Mouse (Mus musculus) forebrain, embryonic 10.5 days (tissue): Measurements from ENCODE around the gene Syt1. TPM values are rescaled to one million over a fixed set of nuclear protein-coding genes. Genes with fewer than 3 reads are reported as not detected.

Experiments used
- DNase-seq: peaks from one replicate; pipeline ENCODE4 v3.0.0-alpha.2; 2017; ENCODE audit warnings: low spot score; ENCODE audit errors: extremely low spot score
- H3K27ac ChIP-seq: fragments of 300-500 bp; sonication (generic); 2 replicates; pipeline ENCODE4 v1.5.1; 2016; ENCODE audit warnings: mild to moderate bottlenecking
- H3K27me3 ChIP-seq: fragments of 300-500 bp; sonication (generic); 2 replicates; pipeline ENCODE4 v1.6.1; 2016; ENCODE audit warnings: mild to moderate bottlenecking; ENCODE audit not compliant: poor library complexity, severe bottlenecking
- H3K36me3 ChIP-seq: fragments of 300-500 bp; sonication (generic); replicated peaks from 2 replicates; pipeline ENCODE4 v1.6.1; 2016; ENCODE audit warnings: mild to moderate bottlenecking, moderate library complexity
- H3K4me1 ChIP-seq: fragments of 300-500 bp; sonication (generic); 2 replicates; pipeline ENCODE4 v1.6.1; 2016
- H3K4me3 ChIP-seq: fragments of 300-500 bp; sonication (generic); 2 replicates; pipeline ENCODE4 v1.5.1; 2016; ENCODE audit warnings: mild to moderate bottlenecking, moderate library complexity
- H3K9me3 ChIP-seq: fragments of 300-500 bp; sonication (generic); 2 replicates; pipeline ENCODE4 v1.6.1; 2016; ENCODE audit warnings: mild to moderate bottlenecking, moderate library complexity
- WGBS: fragments of 180-500 bp; shearing (Covaris S2); methylation state at CpG from one replicate; pipeline ENCODE4 v1.1.7; 2016; 5-methylcytosine and 5-hydroxymethylcytosine counted together
- polyA plus RNA-seq: library from polyadenylated mRNA; unstranded; fragments of >200 nt; fragmentation: Nextera tagmentation; extraction: Ambion mirVana; gene quantifications from 2 replicates; pipeline ENCODE4 v1.2.1, GENCODE M21; 2016

Gene Syt1
- polyA plus RNA-seq, 1 experiment from 2014 or later: 3.8 TPM

GRCm38 (mm10) chr10:108610057-108610644 is 400.6 kb downstream of the Syt1 start:
- H3K4me3 ChIP-seq: no peak overlapping the region
- 80% methylated on average over 14 of the region's 14 CpGs for WGBS
- H3K27me3 ChIP-seq: no peaks in the 10 kb centered on the region
- H3K4me1 ChIP-seq: no peaks in the 10 kb centered on the region
- H3K9me3 ChIP-seq: peaks cover 5% of the 10 kb centered on the region; the same call in 1 of the 2 replicates
- DNase-seq: no peak
- no peak overlapping the region for H3K27ac ChIP-seq
- no peaks in the 10 kb centered on the region for H3K36me3 ChIP-seq

- H3K9me3 ChIP-seq: peaks cover 12% of the 10 kb centered on the region
- H3K27me3 ChIP-seq: no peaks in the 10 kb centered on the region
- DNase-seq: no peak
- no peaks in the 10 kb centered on the region for H3K4me1 ChIP-seq
- WGBS: 94% methylated on average over 8 of the region's 8 CpGs
- H3K27ac ChIP-seq: no peak overlapping the region
- H3K4me3 ChIP-seq: no peak overlapping the region
- H3K36me3 ChIP-seq: peaks cover 5% of the 10 kb centered on the region
Observed at GRCm38 (mm10) chr10:108601672-108602412, 408.9 kb downstream of the Syt1 start.

GRCm38 (mm10) chr10:108600693-108601092 is 410.1 kb downstream of the Syt1 start:
- no peak overlapping the region for H3K27ac ChIP-seq
- no peak for DNase-seq
- H3K4me1 ChIP-seq: 0 out of 2 replicates have a peak, but pooled peaks cover under 1% of the 10 kb centered on the region
- no peaks in the 10 kb centered on the region for H3K27me3 ChIP-seq
- H3K36me3 ChIP-seq: peaks cover 5% of the 10 kb centered on the region
- peaks cover 12% of the 10 kb centered on the region for H3K9me3 ChIP-seq
- WGBS: 91% methylated on average over 9 of the region's 9 CpGs
- no peak overlapping the region for H3K4me3 ChIP-seq

- no peak overlapping the region for H3K27ac ChIP-seq
- 0 out of 2 replicates have a peak, but pooled peaks cover 3% of the 10 kb centered on the region for H3K4me1 ChIP-seq
- H3K4me3 ChIP-seq: no peak overlapping the region
- peaks cover 12% of the 10 kb centered on the region for H3K9me3 ChIP-seq
- DNase-seq: no peak
- H3K36me3 ChIP-seq: peaks cover 5% of the 10 kb centered on the region
- H3K27me3 ChIP-seq: no peaks in the 10 kb centered on the region
- 81% methylated on average over 1 of the region's 1 CpGs for WGBS
Observed at GRCm38 (mm10) chr10:108597385-108597784, 413.4 kb downstream of the Syt1 start.

- Histone ChIP-seq H3K27ac (no peak overlapping the region), H3K9me3 (peaks cover 12% of the 10 kb centered on the region), H3K4me3 (no peak overlapping the region), H3K27me3 (no peaks in the 10 kb centered on the region), H3K4me1 (0 out of 2 replicates have a peak, but pooled peaks cover 3% of the 10 kb centered on the region), H3K36me3 (peaks cover 5% of the 10 kb centered on the region)
- WGBS: 77% methylated on average over 11 of the region's 11 CpGs
- DNase-seq: no peak
Observed at GRCm38 (mm10) chr10:108596162-108596927, 414.4 kb downstream of the Syt1 start.

GRCm38 (mm10) chr10:108589355-108589754 is 421.4 kb downstream of the Syt1 start:
- peaks cover 5% of the 10 kb centered on the region; the same call in 1 of the 2 replicates for H3K4me1 ChIP-seq
- no peaks in the 10 kb centered on the region for H3K36me3 ChIP-seq
- WGBS: 92% methylated on average over 3 of the region's 3 CpGs
- H3K4me3 ChIP-seq: no peak overlapping the region
- H3K27me3 ChIP-seq: no peaks in the 10 kb centered on the region
- no peak overlapping the region for H3K27ac ChIP-seq
- no peaks in the 10 kb centered on the region for H3K9me3 ChIP-seq
- no peak for DNase-seq

- H3K36me3 ChIP-seq: no peaks in the 10 kb centered on the region
- no peak for DNase-seq
- H3K4me1 ChIP-seq: peaks cover 7% of the 10 kb centered on the region
- no peak overlapping the region for H3K4me3 ChIP-seq
- no peaks in the 10 kb centered on the region for H3K9me3 ChIP-seq
- no peaks in the 10 kb centered on the region for H3K27me3 ChIP-seq
- WGBS: 95% methylated on average over 3 of the region's 3 CpGs
- H3K27ac ChIP-seq: no peak overlapping the region
Observed at GRCm38 (mm10) chr10:108588924-108589323, 421.9 kb downstream of the Syt1 start.

- no peaks in the 10 kb centered on the region for H3K27me3 ChIP-seq
- no peak overlapping the region for H3K27ac ChIP-seq
- DNase-seq: no peak
- WGBS: 26% methylated on average over 11 of the region's 11 CpGs
- H3K4me1 ChIP-seq: peaks cover 31% of the 10 kb centered on the region
- peak overlapping the region; percentile 30; the same call in 1 of the 2 replicates for H3K4me3 ChIP-seq
- H3K36me3 ChIP-seq: no peaks in the 10 kb centered on the region
- no peaks in the 10 kb centered on the region for H3K9me3 ChIP-seq
Observed at GRCm38 (mm10) chr10:108583694-108584093, 427.1 kb downstream of the Syt1 start.

GRCm38 (mm10) chr10:108582397-108582730 is 428.4 kb downstream of the Syt1 start:
- WGBS: 90% methylated on average over 3 of the region's 3 CpGs

GRCm38 (mm10) chr10:108581555-108582396 is 429.0 kb downstream of the Syt1 start:
- Histone ChIP-seq H3K27ac (peak overlapping the region; percentile 35; the same call in 1 of the 2 replicates), H3K4me1 (peaks cover 26% of the 10 kb centered on the region), H3K9me3 (no peaks in the 10 kb centered on the region), H3K4me3 (no peak overlapping the region), H3K27me3 (no peaks in the 10 kb centered on the region), H3K36me3 (no peaks in the 10 kb centered on the region)
- DNase-seq: no peak
- 87% methylated on average over 12 of the region's 12 CpGs for WGBS

More at GRCm38 (mm10) chr10:108582397-108582730, 428.4 kb downstream of the Syt1 start:
- no peak overlapping the region for H3K4me3 ChIP-seq
- H3K27me3 ChIP-seq: no peaks in the 10 kb centered on the region
- H3K4me1 ChIP-seq: peaks cover 26% of the 10 kb centered on the region
- no peaks in the 10 kb centered on the region for H3K9me3 ChIP-seq
- peak overlapping the region; percentile 6; the same call in 1 of the 2 replicates for H3K27ac ChIP-seq
- DNase-seq: no peak
- H3K36me3 ChIP-seq: no peaks in the 10 kb centered on the region

- Histone ChIP-seq H3K27ac (peak overlapping the region; percentile 35; the same call in 1 of the 2 replicates), H3K4me1 (peaks cover 26% of the 10 kb centered on the region), H3K4me3 (no peak overlapping the region), H3K36me3 (no peaks in the 10 kb centered on the region), H3K27me3 (no peaks in the 10 kb centered on the region), H3K9me3 (no peaks in the 10 kb centered on the region)
- 84% methylated on average over 9 of the region's 9 CpGs for WGBS
- no peak for DNase-seq
Observed at GRCm38 (mm10) chr10:108580786-108581420, 429.9 kb downstream of the Syt1 start.

- no peak for DNase-seq
- no peak overlapping the region for H3K4me3 ChIP-seq
- WGBS: 91% methylated on average over 4 of the region's 4 CpGs
- no peaks in the 10 kb centered on the region for H3K9me3 ChIP-seq
- H3K27me3 ChIP-seq: no peaks in the 10 kb centered on the region
- H3K27ac ChIP-seq: no peak overlapping the region
- H3K4me1 ChIP-seq: peaks cover 26% of the 10 kb centered on the region
- no peaks in the 10 kb centered on the region for H3K36me3 ChIP-seq
Observed at GRCm38 (mm10) chr10:108579396-108579795, 431.4 kb downstream of the Syt1 start.
